16 mouse cellular contexts compared by ENCODE assay signal in genomic region chr12:99248606-99249005, GRCm38 (mm10).
"Had no signal": no experiment of that assay in that cellular context is flagged by ENCODE, and none has a peak within 500 bp of the region (broad histone marks: within the 10 kb centered on the region; RNA-seq: fewer than 3 reads in every experiment).

No protein-coding gene starts in this region.

- DNase-seq: right cerebral cortex, adult 18-20 months; right cerebral cortex, postnatal 14 days; right cerebral cortex, postnatal 25 days; right cerebral cortex, postnatal 4 days; spleen, adult 18-20 months; thymus, adult 18-20 months; thymus, adult 2 months; thymus, postnatal 14 days; thymus, postnatal 25 days; thymus, postnatal 36 days; thymus, postnatal 4 days had no signal

- H3K27me3 ChIP-seq: neural tube, embryonic 12.5 days; neural tube, embryonic 13.5 days; neural tube, embryonic 15.5 days; stomach, embryonic 15.5 days had no signal

- H3K4me1 ChIP-seq: stomach, embryonic 15.5 days had no signal

- H3K27ac ChIP-seq: neural tube, embryonic 12.5 days; neural tube, embryonic 13.5 days; neural tube, embryonic 15.5 days; stomach, embryonic 15.5 days; stomach, postnatal 0 days had no signal

- H3K4me3 ChIP-seq: neural tube, embryonic 12.5 days; neural tube, embryonic 13.5 days; neural tube, embryonic 15.5 days; stomach, embryonic 15.5 days had no signal
